Mouse (Mus musculus) hindbrain, embryonic 12.5 days (tissue): ENCODE results near the gene Spns3. TPM values are rescaled to one million over a fixed set of nuclear protein-coding genes. Genes with fewer than 3 reads are reported as not detected.

Experiments
- ATAC-seq: fragments of 200-750 bp; cut with Nextera tagmentation; 2 replicates; pipeline ENCODE4 v1.8.0; 2017; ENCODE audit warnings: moderate TSS enrichment; ENCODE audit not compliant: low FRiP score
- H3K27ac ChIP-seq: fragments of 300-500 bp; sonication (generic); 2 replicates; pipeline ENCODE4 v1.5.1; 2016; ENCODE audit warnings: mild to moderate bottlenecking
- H3K27me3 ChIP-seq: fragments of 300-500 bp; sonication (generic); 2 replicates; pipeline ENCODE4 v1.6.1; 2016; ENCODE audit warnings: mild to moderate bottlenecking
- H3K36me3 ChIP-seq: fragments of 300-500 bp; sonication (generic); 2 replicates; pipeline ENCODE4 v1.6.1; 2016; ENCODE audit warnings: mild to moderate bottlenecking
- H3K4me1 ChIP-seq: fragments of 300-500 bp; sonication (generic); 2 replicates; pipeline ENCODE4 v1.6.1; 2016
- H3K4me2 ChIP-seq: fragments of 300-500 bp; sonication (generic); replicated peaks from 2 replicates; pipeline ENCODE4 v1.6.1; 2016; ENCODE audit warnings: mild to moderate bottlenecking
- H3K4me3 ChIP-seq: fragments of 300-500 bp; sonication (generic); 2 replicates; pipeline ENCODE4 v1.5.1; 2016; ENCODE audit warnings: mild to moderate bottlenecking
- H3K9ac ChIP-seq: fragments of 300-500 bp; sonication (generic); 2 replicates; pipeline ENCODE4 v1.6.1; 2016; ENCODE audit warnings: mild to moderate bottlenecking, moderate library complexity
- H3K9me3 ChIP-seq: fragments of 300-500 bp; sonication (generic); replicated peaks from 2 replicates; pipeline ENCODE4 v1.6.1; 2016; ENCODE audit warnings: mild to moderate bottlenecking
- WGBS: fragments of 180-500 bp; shearing (Covaris S2); methylation state at CpG from one replicate; pipeline ENCODE4 v1.1.7; 2016; 5-methylcytosine and 5-hydroxymethylcytosine counted together
- polyA plus RNA-seq: library from polyadenylated mRNA; unstranded; fragments of >200 nt; fragmentation: Nextera tagmentation; extraction: Ambion mirVana; gene quantifications from 2 replicates; pipeline ENCODE4 v1.2.1, GENCODE M21; 2016

Spns3 gene
- polyA plus RNA-seq, 1 experiment from 2014 or later = 0.15 TPM

DNA sequence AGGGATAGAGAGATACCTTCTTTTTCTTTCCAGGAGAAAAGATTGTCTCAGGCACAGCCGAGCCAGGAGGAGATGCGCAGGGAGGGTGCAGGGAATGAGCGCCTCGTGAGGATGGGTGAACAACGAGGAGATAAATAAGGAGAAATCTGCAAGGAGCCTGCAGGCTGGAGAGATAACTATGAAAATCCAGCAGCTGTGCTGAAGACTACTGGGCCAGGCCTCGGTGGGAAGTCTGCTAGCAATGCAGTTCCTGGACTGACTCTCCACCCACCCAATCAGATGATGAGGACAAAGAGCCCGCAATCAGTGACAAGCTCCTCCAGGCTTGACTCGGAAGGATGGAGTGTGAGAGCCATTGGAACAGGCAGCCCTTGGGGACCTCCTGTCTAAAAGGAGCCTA, 48.1 kb downstream of the Spns3 start:
- H3K9me3 ChIP-seq = no peaks in the 10 kb centered on the region
- H3K27me3 ChIP-seq = no peaks in the 10 kb centered on the region
- no peak overlapping the region for H3K27ac ChIP-seq
- H3K9ac ChIP-seq = no peak overlapping the region
- H3K4me2 ChIP-seq = no peak overlapping the region
- H3K4me3 ChIP-seq = no peak overlapping the region
- ATAC-seq = no peak
- WGBS = 17% methylated on average over 8 of the region's 8 CpGs
- H3K4me1 ChIP-seq = peaks cover 27% of the 10 kb centered on the region
- no peaks in the 10 kb centered on the region for H3K36me3 ChIP-seq

DNA sequence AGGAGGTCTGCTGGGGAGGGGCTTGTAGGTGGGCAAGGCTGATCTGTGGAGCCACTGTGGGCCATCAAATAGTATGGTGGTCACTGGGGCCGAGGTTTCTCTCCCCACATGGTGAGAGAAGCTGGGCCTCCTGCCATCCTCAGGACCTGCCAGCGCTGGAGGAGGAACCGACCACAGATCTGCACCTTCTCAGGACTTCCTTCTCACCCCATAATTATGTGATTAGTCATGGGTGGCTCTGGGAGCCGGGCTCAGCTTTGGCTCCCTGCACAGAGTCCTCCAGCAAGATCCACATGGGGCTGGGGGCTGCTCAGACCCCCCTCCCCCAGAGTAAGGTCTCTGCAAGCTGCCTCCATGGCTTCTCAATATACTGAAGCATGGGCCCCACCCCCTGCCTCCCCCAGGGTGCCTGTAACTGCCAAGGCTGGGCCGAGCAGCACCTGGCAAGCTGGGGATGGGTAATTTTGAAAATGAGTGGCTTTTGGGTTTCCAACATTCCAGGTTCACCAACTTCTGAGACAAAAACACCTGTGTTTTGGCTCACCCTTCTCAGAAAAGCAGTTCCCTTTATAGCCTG, 48.8 kb downstream of the Spns3 start:
- no peaks in the 10 kb centered on the region for H3K36me3 ChIP-seq
- no peak overlapping the region for H3K4me3 ChIP-seq
- ATAC-seq = no peak
- no peak overlapping the region for H3K27ac ChIP-seq
- WGBS = 27% methylated on average over 5 of the region's 5 CpGs
- no peaks in the 10 kb centered on the region for H3K27me3 ChIP-seq
- H3K9ac ChIP-seq = no peak overlapping the region
- H3K9me3 ChIP-seq = no peaks in the 10 kb centered on the region
- H3K4me1 ChIP-seq = peaks cover 29% of the 10 kb centered on the region
- no peak overlapping the region for H3K4me2 ChIP-seq

DNA sequence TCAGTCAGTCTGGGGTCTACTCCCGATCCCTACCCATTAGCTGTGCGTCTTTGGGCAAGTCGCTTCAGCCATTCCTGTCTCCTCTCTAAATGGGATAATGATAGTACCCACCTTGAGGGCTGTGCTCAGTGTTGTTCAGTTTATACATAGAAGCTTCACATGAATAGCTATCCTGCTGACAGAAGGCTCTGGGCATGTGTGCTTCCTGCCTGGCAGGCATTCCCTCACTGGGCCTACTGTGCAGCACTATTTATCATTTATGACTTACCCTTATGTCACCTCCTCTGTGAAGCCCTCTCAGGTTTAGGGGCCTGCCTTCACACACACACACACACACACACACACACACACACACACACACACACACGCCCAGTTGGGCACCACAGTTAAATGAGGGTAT, 50.2 kb downstream of the Spns3 start:
- no peak for ATAC-seq
- H3K9ac ChIP-seq = no peak overlapping the region
- 90% methylated on average over 4 of the region's 4 CpGs for WGBS
- H3K4me2 ChIP-seq = no peak overlapping the region
- no peak overlapping the region for H3K27ac ChIP-seq
- no peak overlapping the region for H3K4me3 ChIP-seq
- no peaks in the 10 kb centered on the region for H3K27me3 ChIP-seq
- H3K4me1 ChIP-seq = peaks cover 29% of the 10 kb centered on the region
- no peaks in the 10 kb centered on the region for H3K36me3 ChIP-seq
- no peaks in the 10 kb centered on the region for H3K9me3 ChIP-seq

DNA sequence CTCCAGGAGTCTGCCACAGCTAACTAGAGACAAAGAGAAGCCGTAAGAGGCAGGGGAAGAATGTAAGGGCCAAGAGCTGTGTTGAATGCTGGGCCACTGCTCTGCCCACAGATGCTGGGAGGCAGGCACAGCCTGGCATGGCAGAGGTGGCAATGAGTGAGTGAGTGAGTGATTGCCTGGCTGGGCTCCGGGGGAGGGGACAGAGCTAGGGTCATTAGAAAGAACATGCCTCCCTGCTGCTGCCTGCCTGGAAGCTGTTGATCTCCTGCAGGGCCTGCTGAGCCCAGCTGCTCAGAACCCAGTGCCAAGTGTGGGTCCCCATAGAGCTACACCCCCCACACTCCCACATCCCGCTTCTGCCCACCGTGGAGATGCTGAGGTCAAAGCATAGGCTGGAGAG, 52.9 kb downstream of the Spns3 start:
- no peaks in the 10 kb centered on the region; the same call in 1 of the 2 replicates for H3K27me3 ChIP-seq
- H3K9ac ChIP-seq = no peak overlapping the region
- H3K4me1 ChIP-seq = peaks cover 16% of the 10 kb centered on the region
- ATAC-seq = 0 out of 2 replicates have a peak, but pooled peaks have one; percentile 18
- no peak overlapping the region for H3K4me2 ChIP-seq
- H3K9me3 ChIP-seq = no peaks in the 10 kb centered on the region
- H3K27ac ChIP-seq = peak overlapping the region; percentile 49; the same call in 1 of the 2 replicates
- H3K36me3 ChIP-seq = no peaks in the 10 kb centered on the region
- 13% methylated on average over 4 of the region's 4 CpGs for WGBS
- no peak overlapping the region for H3K4me3 ChIP-seq

DNA sequence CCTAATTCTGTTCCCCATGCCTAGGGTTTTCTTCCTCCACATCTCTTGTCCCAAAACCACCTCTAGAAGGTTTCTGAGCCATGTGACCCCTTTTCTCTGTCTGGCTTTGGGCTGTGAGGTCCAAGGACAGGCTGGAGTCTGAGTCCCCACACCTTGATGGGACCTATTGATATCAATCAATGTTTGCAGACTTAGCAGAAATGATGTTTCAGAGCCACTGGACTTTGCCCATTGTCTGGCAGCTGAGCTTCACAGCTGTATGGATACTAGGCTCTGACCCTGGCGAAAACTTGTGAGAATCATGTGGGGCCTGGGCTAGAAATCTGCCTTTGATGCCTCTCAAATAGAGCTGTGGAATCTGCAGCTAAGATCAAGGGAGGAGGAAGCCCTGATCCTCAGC, 53.5 kb downstream of the Spns3 start:
- Histone ChIP-seq H3K4me1 (peaks cover 11% of the 10 kb centered on the region), H3K4me3 (no peak overlapping the region), H3K36me3 (no peaks in the 10 kb centered on the region), H3K9ac (no peak overlapping the region), H3K9me3 (no peaks in the 10 kb centered on the region), H3K27me3 (no peaks in the 10 kb centered on the region; the same call in 1 of the 2 replicates), H3K4me2 (no peak overlapping the region), H3K27ac (no peak overlapping the region)
- WGBS = 58% methylated on average over 1 of the region's 1 CpGs
- no peak for ATAC-seq

DNA sequence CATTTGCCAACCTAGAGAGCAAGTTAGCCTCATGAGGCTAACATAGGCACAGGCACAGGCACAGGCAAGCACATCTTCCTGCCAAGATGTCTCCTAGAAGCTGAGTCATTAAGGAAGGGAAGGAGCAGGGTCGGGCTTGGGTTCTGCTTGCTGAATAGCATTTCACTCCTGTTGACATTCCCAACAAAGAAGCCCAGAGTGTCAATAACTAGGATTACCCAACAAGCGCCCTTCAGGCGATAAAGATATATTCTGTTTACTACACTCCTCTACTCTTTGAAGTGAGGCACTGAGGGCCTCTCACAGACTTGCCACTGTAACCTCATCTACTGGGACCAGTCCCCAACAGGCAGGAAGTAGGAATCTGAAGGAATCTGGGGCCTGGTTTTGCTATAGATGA, 54.2 kb downstream of the Spns3 start:
- H3K4me2 ChIP-seq = no peak overlapping the region
- no peaks in the 10 kb centered on the region; the same call in 1 of the 2 replicates for H3K27me3 ChIP-seq
- H3K27ac ChIP-seq = no peak overlapping the region
- no peak overlapping the region for H3K9ac ChIP-seq
- H3K36me3 ChIP-seq = no peaks in the 10 kb centered on the region
- H3K4me1 ChIP-seq = peaks cover 8% of the 10 kb centered on the region
- 79% methylated on average over 3 of the region's 3 CpGs for WGBS
- no peak for ATAC-seq
- no peaks in the 10 kb centered on the region for H3K9me3 ChIP-seq
- no peak overlapping the region for H3K4me3 ChIP-seq

DNA sequence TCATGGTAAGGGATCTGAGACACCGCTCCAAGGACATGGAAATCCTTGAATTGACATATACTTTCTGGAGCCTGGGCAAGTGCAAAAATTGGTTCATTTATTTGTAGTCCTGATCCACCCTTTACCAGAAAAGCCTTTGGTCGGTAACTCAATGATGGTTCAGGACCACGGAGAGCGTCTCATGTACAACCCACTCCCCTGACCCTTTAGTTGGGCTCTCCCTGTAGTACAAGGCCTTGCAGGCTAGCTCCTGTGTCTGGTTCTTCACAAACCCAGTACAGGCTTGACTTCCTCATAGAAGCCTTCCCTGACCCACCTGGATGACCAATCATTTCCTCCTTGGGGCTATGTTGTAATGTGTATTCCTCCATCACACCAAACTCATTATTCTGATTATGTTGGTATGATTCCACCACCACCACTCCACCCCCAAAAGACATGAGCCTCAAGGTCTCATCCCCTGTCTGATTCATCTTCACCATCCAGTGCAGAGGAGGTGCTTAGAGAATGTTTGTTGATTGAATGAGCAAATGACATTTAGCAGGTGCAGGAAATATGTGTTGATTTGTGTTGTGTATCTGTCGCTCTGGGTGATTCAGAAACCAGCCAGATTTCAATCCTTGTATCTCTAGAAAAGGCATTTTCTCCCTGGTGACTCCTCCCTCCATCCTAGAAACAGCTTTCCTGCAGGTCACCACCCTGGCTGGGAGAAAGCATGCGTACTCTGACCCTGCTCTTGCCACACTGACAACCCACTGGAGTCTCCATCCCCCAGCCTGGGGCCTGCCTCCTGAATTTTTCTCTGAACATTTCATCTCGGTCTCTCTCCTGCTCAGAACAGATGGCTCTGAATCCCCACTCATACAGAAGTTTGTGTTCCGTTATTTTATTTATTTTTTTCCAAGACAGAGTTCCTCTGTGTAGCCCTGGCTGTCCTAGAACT, 56.0 kb downstream of the Spns3 start:
- Histone ChIP-seq H3K27me3 (peaks cover 6% of the 10 kb centered on the region), H3K4me3 (no peak overlapping the region), H3K36me3 (no peaks in the 10 kb centered on the region), H3K4me1 (peaks cover 8% of the 10 kb centered on the region), H3K4me2 (no peak overlapping the region), H3K9ac (no peak overlapping the region), H3K27ac (no peak overlapping the region), H3K9me3 (no peaks in the 10 kb centered on the region)
- no peak for ATAC-seq
- 51% methylated on average over 8 of the region's 8 CpGs for WGBS

DNA sequence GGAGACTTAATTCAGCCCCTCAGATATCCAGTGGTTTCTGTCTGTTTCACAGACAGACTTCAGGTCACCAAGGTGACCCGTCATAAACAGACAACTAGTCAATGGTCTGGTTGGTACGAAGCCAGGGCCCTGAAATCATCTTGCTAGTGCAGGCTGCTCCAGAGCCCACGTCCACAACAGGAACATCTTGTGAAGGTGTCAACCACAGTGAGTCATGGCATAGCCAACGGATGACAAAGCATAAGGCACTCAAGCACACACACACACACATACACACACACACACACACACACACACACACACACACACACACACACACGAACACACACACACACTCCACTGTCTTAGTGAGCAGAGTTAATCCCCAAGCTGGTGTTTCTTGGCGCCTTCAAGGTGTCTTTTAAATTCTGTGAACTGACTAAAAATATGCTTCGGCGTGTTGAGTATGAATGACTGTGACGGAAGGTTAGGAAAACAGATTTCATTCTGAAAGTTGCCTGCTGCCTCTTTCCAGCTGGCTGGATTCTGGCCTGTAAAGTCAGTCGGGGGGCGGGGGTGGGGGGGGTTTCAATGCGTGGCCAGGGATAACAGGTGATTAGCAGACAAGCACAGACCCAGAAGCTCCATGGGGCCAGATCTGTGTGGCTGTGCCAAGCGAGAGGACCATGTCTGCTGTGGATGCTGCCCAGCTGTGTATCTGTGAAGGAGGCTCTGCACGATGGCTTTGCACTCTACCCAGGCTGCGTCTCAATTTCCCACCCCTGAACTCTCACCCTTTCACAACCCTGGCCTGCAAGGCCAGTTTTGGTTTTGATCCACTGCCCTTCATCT, 59.0 kb downstream of the Spns3 start:
- H3K4me2 ChIP-seq = no peak overlapping the region
- 75% methylated on average over 15 of the region's 15 CpGs for WGBS
- no peaks in the 10 kb centered on the region for H3K36me3 ChIP-seq
- no peak overlapping the region for H3K4me3 ChIP-seq
- H3K27ac ChIP-seq = no peak overlapping the region
- H3K9me3 ChIP-seq = no peaks in the 10 kb centered on the region
- H3K9ac ChIP-seq = no peak overlapping the region
- peaks cover 32% of the 10 kb centered on the region for H3K27me3 ChIP-seq
- no peak for ATAC-seq
- H3K4me1 ChIP-seq = peaks cover 25% of the 10 kb centered on the region

DNA sequence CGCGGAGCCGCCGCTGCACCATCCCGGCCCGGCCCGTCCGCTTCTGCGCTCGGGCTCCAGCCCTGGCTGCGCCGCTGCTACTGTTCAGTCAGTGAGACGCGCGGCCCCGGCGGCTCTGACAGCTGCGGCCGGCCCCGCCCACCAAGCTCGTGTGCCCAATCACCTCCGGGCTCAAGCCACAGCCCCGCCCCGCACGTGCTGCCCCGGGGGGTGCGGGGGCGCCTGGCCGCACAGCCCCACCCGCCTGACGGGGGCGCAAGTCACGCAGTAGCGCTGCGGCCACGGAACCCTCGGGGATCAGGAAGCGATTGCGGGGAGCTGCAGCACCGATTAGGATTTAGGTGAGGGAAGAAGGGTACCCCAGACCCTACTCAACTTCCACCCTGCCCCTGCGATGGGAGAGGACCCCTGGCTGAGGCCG, 60.4 kb downstream of the Spns3 start, which contains the start of gene Spns2:
Gene Spns2 (minus strand): TSS at position 24 of the 421 bp plus-strand sequence.
- Histone ChIP-seq H3K27me3 (peaks cover 32% of the 10 kb centered on the region), H3K4me1 (peaks cover 38% of the 10 kb centered on the region), H3K4me2 (peak within 1 kb of the TSS; percentile 89), H3K4me3 (peak within 1 kb of the TSS; percentile 77), H3K9ac (peak within 1 kb of the TSS; percentile 94), H3K27ac (peak within 1 kb of the TSS; percentile 89), H3K36me3 (no peaks in the 10 kb centered on the region), H3K9me3 (no peaks in the 10 kb centered on the region)
- under 1% methylated on average over 38 of the region's 42 CpGs for WGBS
- ATAC-seq = peak; percentile 92

DNA sequence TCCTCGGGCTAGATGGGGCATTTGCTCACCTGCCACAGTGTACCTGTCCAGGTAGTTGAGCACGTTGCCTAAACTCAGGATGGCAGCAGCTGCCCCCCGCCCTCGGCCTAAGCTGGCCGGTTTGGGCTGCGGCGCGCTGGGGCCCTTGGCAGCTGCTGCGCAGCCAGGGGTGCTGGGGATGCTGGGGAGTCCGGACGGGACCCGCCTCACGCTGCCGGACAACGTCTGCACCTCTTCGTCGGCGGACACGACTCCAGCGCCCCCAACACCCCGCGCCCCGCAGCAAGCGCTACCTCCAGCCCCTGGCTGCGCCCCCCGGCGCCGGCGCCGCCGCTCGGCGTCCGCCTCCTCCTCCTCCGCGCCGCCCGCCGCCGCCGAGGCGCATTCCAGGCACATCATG, 60.9 kb downstream of the Spns3 start:
- Histone ChIP-seq H3K4me1 (peaks cover 43% of the 10 kb centered on the region), H3K9ac (peak overlapping the region; percentile 94), H3K27me3 (peaks cover 32% of the 10 kb centered on the region), H3K4me3 (peak overlapping the region; percentile 77), H3K9me3 (no peaks in the 10 kb centered on the region), H3K4me2 (peak overlapping the region; percentile 89), H3K27ac (peak overlapping the region; percentile 89), H3K36me3 (no peaks in the 10 kb centered on the region)
- 0% methylated on average over 7 of the region's 42 CpGs for WGBS
- no peak; the same call in 1 of the 2 replicates for ATAC-seq

DNA sequence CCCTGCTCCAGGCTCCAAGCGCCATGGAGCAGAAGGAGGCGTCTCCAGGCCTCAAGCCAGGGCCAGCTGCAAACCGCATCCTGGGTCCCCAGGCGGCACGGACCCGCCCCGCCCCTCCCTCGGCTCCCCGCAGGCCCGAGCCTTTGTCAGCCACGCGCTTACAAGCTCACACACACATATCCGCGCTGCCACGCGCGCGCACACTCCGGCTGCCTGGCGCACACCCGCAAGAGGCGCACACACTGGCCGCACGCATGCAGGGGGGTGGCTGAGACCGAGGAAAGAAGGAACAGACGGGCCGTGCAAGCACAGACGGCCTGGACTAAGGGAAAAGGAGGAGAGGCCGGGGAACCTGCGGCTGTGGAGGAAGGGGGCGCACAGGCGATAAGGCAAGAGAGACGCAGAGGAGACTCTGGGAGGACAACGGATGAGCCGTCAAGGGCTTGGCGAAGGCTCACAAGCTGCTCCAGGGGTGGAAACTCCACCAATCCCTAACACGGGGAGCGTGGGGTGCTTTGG, 61.5 kb downstream of the Spns3 start:
- ATAC-seq = peak; percentile 71
- Histone ChIP-seq H3K9me3 (no peaks in the 10 kb centered on the region), H3K27ac (peak overlapping the region; percentile 89), H3K36me3 (no peaks in the 10 kb centered on the region), H3K27me3 (peaks cover 32% of the 10 kb centered on the region), H3K9ac (peak overlapping the region; percentile 94), H3K4me1 (peaks cover 43% of the 10 kb centered on the region), H3K4me2 (peak overlapping the region; percentile 89), H3K4me3 (peak overlapping the region; percentile 77)
- WGBS = under 1% methylated on average over 38 of the region's 38 CpGs

DNA sequence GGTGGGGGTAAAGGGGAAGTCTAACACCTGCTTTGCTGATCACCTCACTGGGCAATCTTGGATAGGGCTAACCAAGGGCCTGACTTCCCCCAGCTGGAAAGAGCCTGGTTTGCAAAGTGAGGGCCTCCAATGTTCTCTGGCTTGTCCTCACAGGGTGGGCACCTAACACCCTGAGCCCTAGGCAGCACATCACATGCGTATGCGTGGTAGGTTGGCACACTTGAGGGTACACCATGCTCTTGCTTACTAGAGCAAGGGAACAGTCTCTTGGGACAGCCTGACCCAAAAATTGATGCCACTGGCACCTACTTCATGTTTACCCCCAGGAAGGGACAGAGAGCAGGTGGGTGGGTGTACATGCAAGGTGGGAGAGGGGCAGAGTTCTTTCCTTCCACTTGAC, 62.6 kb downstream of the Spns3 start:
- Histone ChIP-seq H3K36me3 (no peaks in the 10 kb centered on the region), H3K27ac (no peak overlapping the region), H3K27me3 (peaks cover 32% of the 10 kb centered on the region), H3K9me3 (no peaks in the 10 kb centered on the region), H3K4me1 (peaks cover 43% of the 10 kb centered on the region), H3K4me3 (peak overlapping the region; percentile 77), H3K9ac (peak overlapping the region; percentile 94), H3K4me2 (peak overlapping the region; percentile 89)
- 90% methylated on average over 2 of the region's 2 CpGs for WGBS
- no peak for ATAC-seq
